Mouse (Mus musculus) heart, postnatal 0 days (tissue): Measurements from ENCODE around the gene Qpctl. TPM values are rescaled to one million over a fixed set of nuclear protein-coding genes. Genes with fewer than 3 reads are reported as not detected.
A peak's percentile ranks its signal among the peaks of the same experiment; 100 is the strongest.

Experiments used
- ATAC-seq: fragments of 200-750 bp; cut with Nextera tagmentation; 2 replicates; pipeline ENCODE4 v1.8.0; 2017; ENCODE audit warnings: low read depth, moderate number of reproducible peaks, moderate library complexity; ENCODE audit not compliant: insufficient read depth
- DNase-seq: peaks from one replicate; pipeline ENCODE4 v3.0.0-alpha.2; 2016; ENCODE audit warnings: low spot score
- H3K27ac ChIP-seq: fragments of 300-500 bp; sonication (generic); 2 replicates; pipeline ENCODE4 v1.5.1; 2014; ENCODE audit warnings: low read depth, mild to moderate bottlenecking
- H3K27me3 ChIP-seq: fragments of 300-500 bp; sonication (generic); 2 replicates; pipeline ENCODE4 v1.6.1; 2014; ENCODE audit warnings: low read length, mixed read lengths; ENCODE audit not compliant: control insufficient read depth, insufficient read depth
- H3K36me3 ChIP-seq: fragments of 300-500 bp; sonication (generic); replicated peaks from 2 replicates; pipeline ENCODE4 v1.6.1; 2014; ENCODE audit warnings: low read length, mixed read lengths; ENCODE audit not compliant: control insufficient read depth, insufficient read depth
- H3K4me1 ChIP-seq: fragments of 300-500 bp; sonication (generic); 2 replicates; pipeline ENCODE4 v1.6.1; 2014; ENCODE audit warnings: antibody characterized with exemption; ENCODE audit not compliant: control insufficient read depth, insufficient read depth
- H3K4me2 ChIP-seq: fragments of 300-500 bp; sonication (generic); 2 replicates; pipeline ENCODE4 v1.6.1; 2014; ENCODE audit warnings: low read depth, mild to moderate bottlenecking, low read length, moderate library complexity
- H3K4me3 ChIP-seq: fragments of 300-500 bp; sonication (generic); 2 replicates; pipeline ENCODE4 v1.5.1; 2014; ENCODE audit warnings: low read depth, low read length
- H3K9ac ChIP-seq: fragments of 300-500 bp; sonication (generic); replicated peaks from 2 replicates; pipeline ENCODE4 v1.6.1; 2014; ENCODE audit warnings: low read depth, low read length, mixed read lengths
- H3K9me3 ChIP-seq: fragments of 300-500 bp; sonication (generic); replicated peaks from 2 replicates; pipeline ENCODE4 v1.6.1; 2016; ENCODE audit warnings: low read length; ENCODE audit not compliant: control insufficient read depth
- CTCF ChIP-seq: IDR thresholded peaks from 2 replicates; pipeline ENCODE4 v1.5.1; 2016; ENCODE audit warnings: antibody characterized with exemption, control low read depth, low read depth
- EP300 ChIP-seq: IDR thresholded peaks from 2 replicates; pipeline ENCODE4 v1.6.1; 2016; ENCODE audit warnings: antibody characterized with exemption, low read depth
- WGBS: fragments of 180-500 bp; shearing (Covaris S2); extraction: QIAGEN DNeasy Blood & Tissue Kit; methylation state at CpG from one replicate; pipeline ENCODE4 v1.1.7; 2014; 5-methylcytosine and 5-hydroxymethylcytosine counted together
- polyA plus RNA-seq: library from polyadenylated mRNA; unstranded; fragments of >200 nt; fragmentation: Nextera tagmentation; extraction: Ambion mirVana; gene quantifications from 2 replicates; pipeline ENCODE4 v1.2.1, GENCODE M21; 2015
- total RNA-seq: library from RNA; depleted of rRNA; stranded (reverse); fragments of >200 nt; gene quantifications from 2 replicates; pipeline ENCODE4 v1.2.3, GENCODE M21; 2014; ENCODE audit warnings: low replicate concordance

Qpctl gene
- total and polyA plus RNA-seq, 2 experiments from 2014 or later, result 4.4 to 7.9 TPM

- H3K4me2 ChIP-seq, result no peak overlapping the region
- WGBS, result 55% methylated on average over 2 of the region's 2 CpGs
- H3K36me3 ChIP-seq, result no peaks in the 10 kb centered on the region; the same call in none of the 2 replicates
- peaks cover 8% of the 10 kb centered on the region; the same call in 1 of the 2 replicates for H3K27me3 ChIP-seq
- peaks cover 24% of the 10 kb centered on the region for H3K4me1 ChIP-seq
- no peak for TF ChIP-seq EP300
- TF ChIP-seq CTCF, result no peak
- H3K9ac ChIP-seq, result no peak overlapping the region
- no peak for DNase-seq
- H3K9me3 ChIP-seq, result no peaks in the 10 kb centered on the region
- ATAC-seq, result no peak
- no peak overlapping the region for H3K4me3 ChIP-seq
- H3K27ac ChIP-seq, result peak overlapping the region; percentile 69
These were observed 35.2 kb upstream of the Qpctl start for GRCm38 (mm10) chr7:19184250-19184649.

- under 1% methylated on average over 23 of the region's 27 CpGs for WGBS
- DNase-seq (no peak), ATAC-seq (peak; percentile 64)
- Histone ChIP-seq H3K9ac (peak overlapping the region; percentile 73), H3K4me1 (peaks cover 24% of the 10 kb centered on the region), H3K4me3 (peak overlapping the region; percentile 77), H3K27ac (peak overlapping the region; percentile 54), H3K27me3 (peaks cover 36% of the 10 kb centered on the region), H3K9me3 (no peaks in the 10 kb centered on the region), H3K4me2 (peak overlapping the region; percentile 87), H3K36me3 (no peaks in the 10 kb centered on the region)
- TF ChIP-seq EP300 (no peak), CTCF (no peak)
These were observed 31.9 kb upstream of the Qpctl start for GRCm38 (mm10) chr7:19180862-19181429.

GRCm38 (mm10) chr7:19179936-19180335 is 30.8 kb upstream of the Qpctl start:
- H3K9me3 ChIP-seq, result no peaks in the 10 kb centered on the region
- no peak overlapping the region for H3K9ac ChIP-seq
- H3K4me1 ChIP-seq, result peaks cover 23% of the 10 kb centered on the region
- TF ChIP-seq EP300 (no peak), CTCF (no peak)
- no peak overlapping the region for H3K27ac ChIP-seq
- 54% methylated on average over 6 of the region's 6 CpGs for WGBS
- ATAC-seq (no peak), DNase-seq (no peak)
- H3K27me3 ChIP-seq, result peaks cover 43% of the 10 kb centered on the region
- H3K4me3 ChIP-seq, result no peak overlapping the region
- no peaks in the 10 kb centered on the region for H3K36me3 ChIP-seq
- no peak overlapping the region for H3K4me2 ChIP-seq

GRCm38 (mm10) chr7:19179173-19179572 is 30.1 kb upstream of the Qpctl start:
- H3K36me3 ChIP-seq, result no peaks in the 10 kb centered on the region
- no peak overlapping the region for H3K9ac ChIP-seq
- 0 out of 2 replicates have a peak overlapping the region, but pooled peaks have one; percentile 10 for H3K4me3 ChIP-seq
- ATAC-seq, result 0 out of 2 replicates have a peak, but pooled peaks have one; percentile 15
- no peak overlapping the region for H3K27ac ChIP-seq
- H3K4me1 ChIP-seq, result peaks cover 16% of the 10 kb centered on the region
- WGBS, result under 1% methylated on average over 26 of the region's 32 CpGs
- H3K4me2 ChIP-seq, result peak overlapping the region; percentile 32
- TF ChIP-seq CTCF (peak; percentile 73), EP300 (no peak)
- H3K9me3 ChIP-seq, result no peaks in the 10 kb centered on the region
- peaks cover 43% of the 10 kb centered on the region for H3K27me3 ChIP-seq
- DNase-seq, result peak; percentile 65

- Histone ChIP-seq H3K4me3 (no peak overlapping the region), H3K4me2 (peak overlapping the region; percentile 9), H3K9me3 (no peaks in the 10 kb centered on the region), H3K4me1 (peaks cover 11% of the 10 kb centered on the region), H3K36me3 (no peaks in the 10 kb centered on the region), H3K27me3 (peaks cover 43% of the 10 kb centered on the region), H3K9ac (no peak overlapping the region), H3K27ac (no peak overlapping the region)
- 7% methylated on average over 27 of the region's 27 CpGs for WGBS
- no peak for ATAC-seq
- TF ChIP-seq EP300 (no peak), CTCF (peak; percentile 82)
- DNase-seq, result peak; percentile 52
These were observed 29.5 kb upstream of the Qpctl start for GRCm38 (mm10) chr7:19178443-19179092.
